ENCODE assay signal across 9 mouse cellular contexts in genomic region chrX:169106048-169106622, GRCm38 (mm10).
DNase-seq lines count a peak whose midpoint lies in the region; ATAC-seq lines count a peak whose summit lies in the region.
"Had no signal": no experiment of that assay in that cellular context is flagged by ENCODE, and none has a peak within 500 bp of the region (broad histone marks: within the 10 kb centered on the region; RNA-seq: fewer than 3 reads in every experiment).

No protein-coding gene starts in this region.

- no peaks in the 10 kb centered on the region for H3K4me1 ChIP-seq in heart, embryonic 10.5 days
- H3K4me1 ChIP-seq in forebrain, embryonic 12.5 days = no peaks in the 10 kb centered on the region
- no peaks in the 10 kb centered on the region for H3K4me1 ChIP-seq in forebrain, embryonic 11.5 days (replicated peaks; ENCODE audit: control insufficient read depth, insufficient read depth, low read length)
- H3K4me1 ChIP-seq: midbrain, embryonic 13.5 days had no signal

- H3K4me3 ChIP-seq in heart, embryonic 10.5 days = no peak overlapping the region
- H3K4me3 ChIP-seq in forebrain, embryonic 12.5 days (replicated peaks) = no peak overlapping the region
- no peak overlapping the region for H3K4me3 ChIP-seq in forebrain, embryonic 11.5 days (ENCODE audit: low read depth, low read length)
- H3K4me3 ChIP-seq: midbrain, embryonic 13.5 days had no signal

- peak; percentile 70 for DNase-seq in heart, embryonic 10.5 days (ENCODE audit: low spot score)
- DNase-seq in heart, adult 9 months (ENCODE audit: low spot score in 2 of 2) = no peak
- peak; percentile 76 for DNase-seq in MEL-GATA-1-ER (ENCODE audit: extremely low read depth, low read depth)
- peak; percentile 56 to 67 for DNase-seq in kidney, adult 8-10 months
- DNase-seq in forebrain, embryonic 11.5 days (ENCODE audit: low spot score) = no peak
- DNase-seq in gastrocnemius, postnatal 4 days (ENCODE audit: low spot score in 2 of 2) = no peak

- ATAC-seq in megakaryocyte, adult 5-6 weeks (ENCODE audit: poor library complexity, severe bottlenecking) = peak; percentile 87
- ATAC-seq in forebrain, embryonic 12.5 days (ENCODE audit: low FRiP score) = no peak
- ATAC-seq in forebrain, embryonic 11.5 days (replicated peaks; ENCODE audit: low FRiP score) = no peak
- ATAC-seq: midbrain, embryonic 13.5 days had no signal

- H3K27ac ChIP-seq in heart, embryonic 10.5 days = no peak overlapping the region
- H3K27ac ChIP-seq in forebrain, embryonic 12.5 days = no peak overlapping the region
- H3K27ac ChIP-seq in forebrain, embryonic 11.5 days (ENCODE audit: low read depth, low read length) = no peak overlapping the region
- H3K27ac ChIP-seq: midbrain, embryonic 13.5 days had no signal

- WGBS in heart, embryonic 10.5 days = 59% methylated on average over 4 of the region's 4 CpGs
- 78% methylated on average over 4 of the region's 4 CpGs for WGBS in forebrain, embryonic 12.5 days
- 77% methylated on average over 4 of the region's 4 CpGs for WGBS in forebrain, embryonic 11.5 days

- no peak overlapping the region for H3K4me2 ChIP-seq in forebrain, embryonic 12.5 days
- H3K4me2 ChIP-seq in forebrain, embryonic 11.5 days (ENCODE audit: low read depth, low read length, severe bottlenecking) = no peak overlapping the region
- H3K4me2 ChIP-seq: midbrain, embryonic 13.5 days had no signal

- no peaks in the 10 kb centered on the region for H3K9me3 ChIP-seq in heart, embryonic 10.5 days
- no peaks in the 10 kb centered on the region for H3K9me3 ChIP-seq in forebrain, embryonic 12.5 days
- H3K9me3 ChIP-seq in forebrain, embryonic 11.5 days (ENCODE audit: control insufficient read depth, low read length) = no peaks in the 10 kb centered on the region
- H3K9me3 ChIP-seq: midbrain, embryonic 13.5 days had no signal

- H3K9ac ChIP-seq in forebrain, embryonic 12.5 days = no peak overlapping the region
- no peak overlapping the region for H3K9ac ChIP-seq in forebrain, embryonic 11.5 days (ENCODE audit: low read length)
- H3K9ac ChIP-seq: midbrain, embryonic 13.5 days had no signal

- no peaks in the 10 kb centered on the region; the same call in 1 of the 2 replicates for H3K27me3 ChIP-seq in heart, embryonic 10.5 days (ENCODE audit: insufficient read depth, poor library complexity, severe bottlenecking)
- peaks cover 18% of the 10 kb centered on the region for H3K27me3 ChIP-seq in forebrain, embryonic 12.5 days
- H3K27me3 ChIP-seq in forebrain, embryonic 11.5 days (ENCODE audit: control insufficient read depth, insufficient read depth, low read length) = peaks cover 12% of the 10 kb centered on the region

- H3K36me3 ChIP-seq in heart, embryonic 10.5 days = no peaks in the 10 kb centered on the region
- no peaks in the 10 kb centered on the region for H3K36me3 ChIP-seq in forebrain, embryonic 12.5 days (replicated peaks)
- no peaks in the 10 kb centered on the region for H3K36me3 ChIP-seq in forebrain, embryonic 11.5 days (ENCODE audit: control insufficient read depth, insufficient read depth, low read length)
- H3K36me3 ChIP-seq: midbrain, embryonic 13.5 days had no signal

Comparison
In these comparisons a context has a peak if more than half of its experiments do, and no peak if none do; other contexts are left out.
1. DNase-seq: peak in heart, embryonic 10.5 days (single experiment), MEL-GATA-1-ER (single experiment) and kidney, adult 8-10 months (2 of 2); none in heart, adult 9 months (0 of 2), forebrain, embryonic 11.5 days (single experiment) and gastrocnemius, postnatal 4 days (0 of 2).